8 mouse cellular contexts compared by ENCODE assay signal in the genomic region with DNA sequence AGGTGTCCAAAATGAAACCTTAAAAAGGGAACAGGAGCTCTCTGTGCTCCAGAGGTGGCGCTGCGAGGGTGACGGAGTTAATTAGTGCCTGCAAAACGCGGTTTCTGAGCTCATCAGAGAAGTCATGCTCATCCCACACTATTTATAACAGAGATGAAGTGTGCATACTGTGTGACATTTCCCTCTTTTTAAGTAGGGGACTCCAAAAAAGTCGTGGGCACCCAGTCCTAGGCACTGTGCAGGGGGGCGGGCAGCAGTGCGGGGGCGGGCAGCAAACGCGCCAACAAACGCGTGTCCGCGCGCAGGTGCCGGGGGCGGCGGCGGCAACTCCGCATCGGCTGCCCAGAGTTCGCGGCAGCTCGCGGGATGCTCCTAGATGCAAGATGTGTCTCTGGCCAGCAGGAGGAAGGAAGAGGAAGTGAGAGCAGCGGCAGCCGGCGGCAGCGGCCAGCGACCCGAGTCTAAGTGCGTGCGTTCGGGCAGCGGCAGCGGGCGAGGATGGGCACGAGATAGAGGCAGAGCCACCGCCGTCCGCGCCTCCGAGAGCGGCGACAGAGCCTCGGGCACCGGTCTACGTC. TPM values are rescaled to one million over a fixed set of nuclear protein-coding genes. Genes with fewer than 3 reads are reported as not detected.
DNase-seq lines count a peak whose midpoint lies in the region; ATAC-seq and TF ChIP-seq lines count a peak whose summit lies in the region.

A gene (plus strand): TSS at position 464 of the 578 bp plus-strand sequence.

- ATAC-seq in neural tube, embryonic 11.5 days (ENCODE audit: insufficient read depth, low FRiP score, low TSS enrichment): peak; percentile 80
- ATAC-seq in embryonic facial prominence, embryonic 15.5 days (ENCODE audit: insufficient number of reproducible peaks, low FRiP score, low TSS enrichment, low read depth): peak; percentile 80
- peak; percentile 55 for ATAC-seq in limb, embryonic 11.5 days (ENCODE audit: insufficient number of reproducible peaks, low FRiP score, low TSS enrichment, low read depth)
- peak; percentile 86 for ATAC-seq in midbrain, embryonic 11.5 days (ENCODE audit: low FRiP score)

- peak; percentile 84 for DNase-seq in neural tube, embryonic 11.5 days (ENCODE audit: low spot score)
- no peak for DNase-seq in neural tube, embryonic 10.5 days (ENCODE audit: extremely low spot score, low spot score)
- peak in 1 of 2 experiments; percentile 88 for DNase-seq in heart, adult 2 months
- DNase-seq in kidney, adult 18-20 months: peak; percentile 64
- peak; percentile 81 for DNase-seq in limb, embryonic 11.5 days (ENCODE audit: low spot score)
- DNase-seq in midbrain, embryonic 11.5 days (ENCODE audit: low spot score, missing footprints): peak; percentile 96

- no peaks in the 10 kb centered on the region for H3K27me3 ChIP-seq in neural tube, embryonic 11.5 days (ENCODE audit: control insufficient read depth, insufficient read depth, low read length)
- H3K27me3 ChIP-seq in embryonic facial prominence, embryonic 15.5 days: peaks cover 6% of the 10 kb centered on the region; the same call in 1 of the 2 replicates
- no peaks in the 10 kb centered on the region; the same call in 1 of the 2 replicates for H3K27me3 ChIP-seq in heart, adult 2 months (ENCODE audit: control insufficient read depth, insufficient read depth, low read length)
- peaks cover 8% of the 10 kb centered on the region; the same call in 1 of the 2 replicates for H3K27me3 ChIP-seq in limb, embryonic 11.5 days (ENCODE audit: control insufficient read depth, insufficient read depth, low read length)
- H3K27me3 ChIP-seq in midbrain, embryonic 11.5 days (ENCODE audit: control insufficient read depth, insufficient read depth, low read length): peaks cover 3% of the 10 kb centered on the region; the same call in 1 of the 2 replicates
- no peaks in the 10 kb centered on the region for H3K27me3 ChIP-seq in small intestine, adult 2 months (ENCODE audit: control insufficient read depth, insufficient read depth, low read length)

- peaks cover 7% of the 10 kb centered on the region; the same call in 1 of the 2 replicates for H3K4me1 ChIP-seq in neural tube, embryonic 11.5 days (ENCODE audit: control insufficient read depth, insufficient read depth, low read length)
- H3K4me1 ChIP-seq in embryonic facial prominence, embryonic 15.5 days: peaks cover 5% of the 10 kb centered on the region; the same call in 1 of the 2 replicates
- peaks cover 6% of the 10 kb centered on the region for H3K4me1 ChIP-seq in heart, adult 2 months (ENCODE audit: control insufficient read depth, insufficient read depth, low read length)
- no peaks in the 10 kb centered on the region for H3K4me1 ChIP-seq in limb, embryonic 11.5 days (ENCODE audit: control insufficient read depth, insufficient read depth, low read length)
- peaks cover 4% of the 10 kb centered on the region; the same call in 1 of the 2 replicates for H3K4me1 ChIP-seq in midbrain, embryonic 11.5 days (ENCODE audit: control insufficient read depth, insufficient read depth, low read length)
- H3K4me1 ChIP-seq in small intestine, adult 2 months (ENCODE audit: control insufficient read depth, insufficient read depth, insufficient read length, low read length): peaks cover 8% of the 10 kb centered on the region

- WGBS in neural tube, embryonic 11.5 days: 0% methylated on average over 45 of the region's 49 CpGs
- under 1% methylated on average over 45 of the region's 49 CpGs for WGBS in embryonic facial prominence, embryonic 15.5 days
- WGBS in heart, adult 2 months: under 1% methylated on average over 49 of the region's 49 CpGs
- WGBS in limb, embryonic 11.5 days: under 1% methylated on average over 43 of the region's 49 CpGs
- under 1% methylated on average over 42 of the region's 49 CpGs for WGBS in midbrain, embryonic 11.5 days
- under 1% methylated on average over 43 of the region's 49 CpGs for WGBS in small intestine, adult 2 months

- 0 out of 2 replicates have a peak, but pooled peaks have one; percentile 42 for TF ChIP-seq EP300 in heart, adult 2 months (IDR thresholded peaks at IDR 0.05; ENCODE audit: insufficient read depth, low read depth, low read length)

- H3K79me2 ChIP-seq in heart, adult 2 months (replicated peaks; ENCODE audit: control insufficient read depth, insufficient read depth, low read length): no peaks in the 10 kb centered on the region

- peak within 1 kb of the TSS; percentile 51 for H3K27ac ChIP-seq in neural tube, embryonic 11.5 days (ENCODE audit: low read depth, low read length)
- H3K27ac ChIP-seq in embryonic facial prominence, embryonic 15.5 days (replicated peaks): peak within 1 kb of the TSS; percentile 86
- H3K27ac ChIP-seq in heart, adult 2 months: peak within 1 kb of the TSS; percentile 94
- H3K27ac ChIP-seq in limb, embryonic 11.5 days (replicated peaks; ENCODE audit: low read depth, low read length): 0 out of 2 replicates have a peak within 1 kb of the TSS, but pooled peaks have one; percentile 8
- H3K27ac ChIP-seq in midbrain, embryonic 11.5 days (ENCODE audit: low read depth, low read length): peak within 1 kb of the TSS; percentile 67
- peak within 1 kb of the TSS; percentile 51 for H3K27ac ChIP-seq in small intestine, adult 2 months (ENCODE audit: insufficient read depth, low read depth, low read length)

- peak within 1 kb of the TSS; percentile 81 for H3K4me3 ChIP-seq in neural tube, embryonic 11.5 days (ENCODE audit: low read depth, low read length)
- H3K4me3 ChIP-seq in embryonic facial prominence, embryonic 15.5 days (replicated peaks): peak within 1 kb of the TSS; percentile 80
- peak within 1 kb of the TSS; percentile 58 for H3K4me3 ChIP-seq in heart, adult 2 months
- H3K4me3 ChIP-seq in limb, embryonic 11.5 days (ENCODE audit: low read depth, low read length): peak within 1 kb of the TSS; percentile 78
- peak within 1 kb of the TSS; percentile 83 for H3K4me3 ChIP-seq in midbrain, embryonic 11.5 days (ENCODE audit: low read depth, low read length)
- peak within 1 kb of the TSS; percentile 87 for H3K4me3 ChIP-seq in small intestine, adult 2 months (ENCODE audit: low read depth, low read length)

- H3K9ac ChIP-seq in neural tube, embryonic 11.5 days (ENCODE audit: low read length): peak within 1 kb of the TSS; percentile 82
- H3K9ac ChIP-seq in embryonic facial prominence, embryonic 15.5 days: peak within 1 kb of the TSS; percentile 65
- peak within 1 kb of the TSS; percentile 97 for H3K9ac ChIP-seq in heart, adult 2 months (ENCODE audit: low read depth, low read length)
- H3K9ac ChIP-seq in limb, embryonic 11.5 days (ENCODE audit: low read length): peak within 1 kb of the TSS; percentile 72
- H3K9ac ChIP-seq in midbrain, embryonic 11.5 days (ENCODE audit: low read length): peak within 1 kb of the TSS; percentile 83

- peak; percentile 74 for TF ChIP-seq CTCF in heart, adult 2 months (IDR thresholded peaks at IDR 0.05)
- peak; percentile 25 for TF ChIP-seq CTCF in small intestine, adult 2 months (IDR thresholded peaks at IDR 0.05; ENCODE audit: extremely low read depth, insufficient read length, insufficient replicate concordance, low read depth, low read length)

- H3K4me2 ChIP-seq in neural tube, embryonic 11.5 days (ENCODE audit: low read depth): peak within 1 kb of the TSS; percentile 87
- peak within 1 kb of the TSS; percentile 96 for H3K4me2 ChIP-seq in embryonic facial prominence, embryonic 15.5 days (replicated peaks)
- peak within 1 kb of the TSS; percentile 94 for H3K4me2 ChIP-seq in limb, embryonic 11.5 days (ENCODE audit: low read depth, severe bottlenecking)
- H3K4me2 ChIP-seq in midbrain, embryonic 11.5 days: peak within 1 kb of the TSS; percentile 73

- H3K9me3 ChIP-seq in neural tube, embryonic 11.5 days (ENCODE audit: control insufficient read depth, low read length): no peaks in the 10 kb centered on the region
- H3K9me3 ChIP-seq in embryonic facial prominence, embryonic 15.5 days (replicated peaks): no peaks in the 10 kb centered on the region
- H3K9me3 ChIP-seq in limb, embryonic 11.5 days (ENCODE audit: control insufficient read depth, low read length): no peaks in the 10 kb centered on the region
- no peaks in the 10 kb centered on the region for H3K9me3 ChIP-seq in midbrain, embryonic 11.5 days (ENCODE audit: control insufficient read depth, low read length)

- intact Hi-C loops in heart, adult 2 months (cut with DNase I): loop anchor here (2.0 to 10.0 kb wide), 7 partner anchors 47 to 1085 kb away; a partner anchor contains a TSS

- TF ChIP-seq POLR2A in heart, adult 2 months (IDR thresholded peaks at IDR 0.05; ENCODE audit: insufficient read depth, low read depth, low read length): 0 out of 2 replicates have a peak, but pooled peaks have one; percentile 40
- TF ChIP-seq POLR2A in small intestine, adult 2 months (IDR thresholded peaks at IDR 0.05; ENCODE audit: low read depth, low read length): peak; percentile 53; the same call in 1 of the 2 replicates

- H3K36me3 ChIP-seq in neural tube, embryonic 11.5 days (ENCODE audit: control insufficient read depth, insufficient read depth, low read length): no peaks in the 10 kb centered on the region
- no peaks in the 10 kb centered on the region for H3K36me3 ChIP-seq in embryonic facial prominence, embryonic 15.5 days
- no peaks in the 10 kb centered on the region for H3K36me3 ChIP-seq in heart, adult 2 months (ENCODE audit: control insufficient read depth, insufficient read depth, low read length)
- H3K36me3 ChIP-seq in limb, embryonic 11.5 days (ENCODE audit: control insufficient read depth, insufficient read depth, low read length): no peaks in the 10 kb centered on the region
- H3K36me3 ChIP-seq in midbrain, embryonic 11.5 days (ENCODE audit: control insufficient read depth, insufficient read depth, low read length): no peaks in the 10 kb centered on the region
- no peaks in the 10 kb centered on the region for H3K36me3 ChIP-seq in small intestine, adult 2 months (ENCODE audit: control insufficient read depth, insufficient read depth, low read length)

RNA-seq across cellular contexts. Expression of the gene that starts here (rescaled TPM):
- polyA plus RNA-seq in neural tube, embryonic 11.5 days (2014; fragmentation: Nextera tagmentation; extraction: Ambion mirVana): 27.0 and 28.7 TPM in 2 replicates
- polyA plus RNA-seq in embryonic facial prominence, embryonic 15.5 days (2015; fragmentation: Nextera tagmentation; extraction: Ambion mirVana): 23.4 and 23.5 TPM in 2 replicates
- 1 to 10 TPM; 7.1 to 9.1 TPM for total RNA-seq in heart, adult 2 months (2021)
- 7.0 and 11.2 TPM in 2 replicates for polyA plus RNA-seq in heart, adult 2 months (2012; rRNA removed)
- polyA plus RNA-seq in limb, embryonic 11.5 days (2014; fragmentation: Nextera tagmentation; extraction: Ambion mirVana): 7.4 and 9.6 TPM in 2 replicates
- polyA plus RNA-seq in midbrain, embryonic 11.5 days (2014; fragmentation: Nextera tagmentation; extraction: Ambion mirVana): 19.1 and 19.6 TPM in 2 replicates
- 10.7 and 23.8 TPM in 2 replicates for polyA plus RNA-seq in small intestine, adult 2 months (2012; rRNA removed)

Comparison
In these comparisons a context has a peak if more than half of its experiments do, and no peak if none do; other contexts are left out.
1. H3K27ac ChIP-seq: peak in every context shown above with its lines; median percentile 94 in heart, adult 2 months; 86 in embryonic facial prominence, embryonic 15.5 days; 67 in midbrain, embryonic 11.5 days; 51 in neural tube, embryonic 11.5 days; 51 in small intestine, adult 2 months; 8 in limb, embryonic 11.5 days.